Mouse (Mus musculus): ENCODE results near the gene Ccr8. TPM values are rescaled to one million over a fixed set of nuclear protein-coding genes. Genes with fewer than 3 reads are reported as not detected.

The Ccr8 gene
- polyA plus RNA-seq, 1 experiment, result 0.82 TPM

- TF ChIP-seq POLR2A (IDR thresholded peaks at IDR 0.05; ENCODE audit: low read depth, low read length) (no peak), CTCF (IDR thresholded peaks at IDR 0.05; ENCODE audit: extremely low read depth, insufficient read depth, insufficient read length, insufficient replicate concordance) (no peak)
- 53% methylated on average over 4 of the region's 4 CpGs for WGBS
- Histone ChIP-seq H3K4me3 (ENCODE audit: extremely low read depth, insufficient read depth, insufficient read length) (no peak overlapping the region), H3K27ac (ENCODE audit: insufficient read depth, low read length) (no peak overlapping the region), H3K27me3 (ENCODE audit: control insufficient read depth, insufficient read depth, low read length) (no peaks in the 10 kb centered on the region), H3K36me3 (ENCODE audit: control insufficient read depth, insufficient read depth, low read length) (no peaks in the 10 kb centered on the region), H3K4me1 (ENCODE audit: control insufficient read depth, insufficient read depth, insufficient read length) (no peaks in the 10 kb centered on the region)
- DNase-seq (ENCODE audit: low read depth in 1 of 2, low spot score in 2 of 2), result no peak
Measured at GRCm38 (mm10) chr9:120064317-120064716, 27.6 kb upstream of the Ccr8 start.

- DNase-seq (ENCODE audit: low read depth in 1 of 2, low spot score in 2 of 2), result no peak
- no peak overlapping the region for H3K27ac ChIP-seq (ENCODE audit: insufficient read depth, low read length)
- no peaks in the 10 kb centered on the region for H3K27me3 ChIP-seq (ENCODE audit: control insufficient read depth, insufficient read depth, low read length)
- 54% methylated on average over 2 of the region's 2 CpGs for WGBS
- H3K4me1 ChIP-seq (ENCODE audit: control insufficient read depth, insufficient read depth, insufficient read length), result no peaks in the 10 kb centered on the region
- no peak overlapping the region for H3K4me3 ChIP-seq (ENCODE audit: extremely low read depth, insufficient read depth, insufficient read length)
- no peaks in the 10 kb centered on the region for H3K36me3 ChIP-seq (ENCODE audit: control insufficient read depth, insufficient read depth, low read length)
- no peak for TF ChIP-seq POLR2A (IDR thresholded peaks at IDR 0.05; ENCODE audit: low read depth, low read length)
- TF ChIP-seq CTCF (IDR thresholded peaks at IDR 0.05; ENCODE audit: extremely low read depth, insufficient read depth, insufficient read length, insufficient replicate concordance), result no peak
Measured at GRCm38 (mm10) chr9:120067609-120068008, 24.3 kb upstream of the Ccr8 start.

- Histone ChIP-seq H3K27ac (ENCODE audit: insufficient read depth, low read length) (no peak overlapping the region), H3K27me3 (ENCODE audit: control insufficient read depth, insufficient read depth, low read length) (no peaks in the 10 kb centered on the region), H3K36me3 (ENCODE audit: control insufficient read depth, insufficient read depth, low read length) (no peaks in the 10 kb centered on the region), H3K4me1 (ENCODE audit: control insufficient read depth, insufficient read depth, insufficient read length) (peaks cover 1% of the 10 kb centered on the region; the same call in 1 of the 2 replicates), H3K4me3 (ENCODE audit: extremely low read depth, insufficient read depth, insufficient read length) (peak overlapping the region; percentile 28; the same call in 1 of the 2 replicates)
- no peak for TF ChIP-seq POLR2A (IDR thresholded peaks at IDR 0.05; ENCODE audit: low read depth, low read length)
- TF ChIP-seq CTCF (IDR thresholded peaks at IDR 0.05; ENCODE audit: extremely low read depth, insufficient read depth, insufficient read length, insufficient replicate concordance), result no peak
- 14% methylated on average over 10 of the region's 10 CpGs for WGBS
- no peak for DNase-seq (ENCODE audit: low read depth in 1 of 2, low spot score in 2 of 2)
Measured at GRCm38 (mm10) chr9:120068047-120068446, 23.9 kb upstream of the Ccr8 start.

- WGBS, result 85% methylated on average over 11 of the region's 11 CpGs
- H3K36me3 ChIP-seq (ENCODE audit: control insufficient read depth, insufficient read depth, low read length), result no peaks in the 10 kb centered on the region
Measured at GRCm38 (mm10) chr9:120069779-120070178, 22.1 kb upstream of the Ccr8 start, which contains the start of gene Cx3cr1. TSS of gene Cx3cr1 (minus strand) at chr9:120069879.

GRCm38 (mm10) chr9:120071251-120071650 is 20.7 kb upstream of the Ccr8 start:
- no peaks in the 10 kb centered on the region for H3K27me3 ChIP-seq (ENCODE audit: control insufficient read depth, insufficient read depth, low read length)
- H3K4me3 ChIP-seq (ENCODE audit: extremely low read depth, insufficient read depth, insufficient read length), result no peak overlapping the region
- no peak for DNase-seq (ENCODE audit: low read depth in 1 of 2, low spot score in 2 of 2)
- TF ChIP-seq CTCF (IDR thresholded peaks at IDR 0.05; ENCODE audit: extremely low read depth, insufficient read depth, insufficient read length, insufficient replicate concordance) (no peak), POLR2A (IDR thresholded peaks at IDR 0.05; ENCODE audit: low read depth, low read length) (no peak)
- no peaks in the 10 kb centered on the region for H3K36me3 ChIP-seq (ENCODE audit: control insufficient read depth, insufficient read depth, low read length)
- peaks cover 2% of the 10 kb centered on the region; the same call in 1 of the 2 replicates for H3K4me1 ChIP-seq (ENCODE audit: control insufficient read depth, insufficient read depth, insufficient read length)
- H3K27ac ChIP-seq (ENCODE audit: insufficient read depth, low read length), result no peak overlapping the region
- 77% methylated on average over 2 of the region's 2 CpGs for WGBS

More at GRCm38 (mm10) chr9:120069779-120070178, 22.1 kb upstream of the Ccr8 start, which contains the start of gene Cx3cr1:
- H3K27me3 ChIP-seq (ENCODE audit: control insufficient read depth, insufficient read depth, low read length), result no peaks in the 10 kb centered on the region
- no peak within 1 kb of the TSS for H3K4me3 ChIP-seq (ENCODE audit: extremely low read depth, insufficient read depth, insufficient read length)
- no peak for DNase-seq (ENCODE audit: low read depth in 1 of 2, low spot score in 2 of 2)
- peaks cover 2% of the 10 kb centered on the region; the same call in 1 of the 2 replicates for H3K4me1 ChIP-seq (ENCODE audit: control insufficient read depth, insufficient read depth, insufficient read length)
- H3K27ac ChIP-seq (ENCODE audit: insufficient read depth, low read length), result no peak within 1 kb of the TSS
- no peak for TF ChIP-seq POLR2A (IDR thresholded peaks at IDR 0.05; ENCODE audit: low read depth, low read length)
- TF ChIP-seq CTCF (IDR thresholded peaks at IDR 0.05; ENCODE audit: extremely low read depth, insufficient read depth, insufficient read length, insufficient replicate concordance), result no peak

- H3K4me3 ChIP-seq (ENCODE audit: extremely low read depth, insufficient read depth, insufficient read length), result no peak overlapping the region
- no peak for TF ChIP-seq POLR2A (IDR thresholded peaks at IDR 0.05; ENCODE audit: low read depth, low read length)
- TF ChIP-seq CTCF (IDR thresholded peaks at IDR 0.05; ENCODE audit: extremely low read depth, insufficient read depth, insufficient read length, insufficient replicate concordance), result peak; percentile 94
- no peaks in the 10 kb centered on the region for H3K27me3 ChIP-seq (ENCODE audit: control insufficient read depth, insufficient read depth, low read length)
- H3K4me1 ChIP-seq (ENCODE audit: control insufficient read depth, insufficient read depth, insufficient read length), result peaks cover 2% of the 10 kb centered on the region; the same call in 1 of the 2 replicates
- 15% methylated on average over 3 of the region's 3 CpGs for WGBS
- H3K27ac ChIP-seq (ENCODE audit: insufficient read depth, low read length), result no peak overlapping the region
- no peaks in the 10 kb centered on the region for H3K36me3 ChIP-seq (ENCODE audit: control insufficient read depth, insufficient read depth, low read length)
- DNase-seq (ENCODE audit: low read depth in 1 of 2, low spot score in 2 of 2), result peak in 1 of 2 experiments; percentile 65
Measured at GRCm38 (mm10) chr9:120073169-120073568, 18.7 kb upstream of the Ccr8 start.

- TF ChIP-seq POLR2A (IDR thresholded peaks at IDR 0.05; ENCODE audit: low read depth, low read length) (no peak), CTCF (IDR thresholded peaks at IDR 0.05; ENCODE audit: extremely low read depth, insufficient read depth, insufficient read length, insufficient replicate concordance) (no peak)
- no peaks in the 10 kb centered on the region for H3K36me3 ChIP-seq (ENCODE audit: control insufficient read depth, insufficient read depth, low read length)
- no peak overlapping the region for H3K4me3 ChIP-seq (ENCODE audit: extremely low read depth, insufficient read depth, insufficient read length)
- WGBS, result 76% methylated on average over 7 of the region's 7 CpGs
- H3K27me3 ChIP-seq (ENCODE audit: control insufficient read depth, insufficient read depth, low read length), result no peaks in the 10 kb centered on the region
- H3K4me1 ChIP-seq (ENCODE audit: control insufficient read depth, insufficient read depth, insufficient read length), result peaks cover 5% of the 10 kb centered on the region; the same call in 1 of the 2 replicates
- DNase-seq (ENCODE audit: low read depth in 1 of 2, low spot score in 2 of 2), result no peak
- H3K27ac ChIP-seq (ENCODE audit: insufficient read depth, low read length), result no peak overlapping the region
Measured at GRCm38 (mm10) chr9:120074516-120074915, 17.4 kb upstream of the Ccr8 start.
